Mouse (Mus musculus) stomach, embryonic 14.5 days (tissue): ENCODE measurements around the gene Gorasp2. TPM values are rescaled to one million over a fixed set of nuclear protein-coding genes. Genes with fewer than 3 reads are reported as not detected.

ENCODE experiments used
- ATAC-seq: fragments of 200-750 bp; cut with Nextera tagmentation; 2 replicates; pipeline ENCODE4 v1.8.0; 2017; ENCODE audit warnings: low read depth, moderate TSS enrichment; ENCODE audit not compliant: insufficient number of reproducible peaks, insufficient read depth, low FRiP score
- H3K27ac ChIP-seq: fragments of 300-500 bp; sonication (generic); 2 replicates; pipeline ENCODE4 v1.5.1; 2014; ENCODE audit warnings: mild to moderate bottlenecking, low read length, moderate library complexity, mixed read lengths
- H3K27me3 ChIP-seq: fragments of 300-500 bp; sonication (generic); 2 replicates; pipeline ENCODE4 v1.6.1; 2014; ENCODE audit warnings: low read length, control low read depth, mixed read lengths; ENCODE audit not compliant: control insufficient read depth, insufficient read depth
- H3K36me3 ChIP-seq: fragments of 300-500 bp; sonication (generic); 2 replicates; pipeline ENCODE4 v1.6.1; 2014; ENCODE audit warnings: mild to moderate bottlenecking, control low read depth, low read length, moderate library complexity, mixed read lengths; ENCODE audit not compliant: control insufficient read depth, insufficient read depth
- H3K4me1 ChIP-seq: fragments of 300-500 bp; sonication (generic); 2 replicates; pipeline ENCODE4 v1.6.1; 2014; ENCODE audit warnings: low read length, control low read depth, mixed read lengths; ENCODE audit not compliant: control insufficient read depth, insufficient read depth
- H3K4me2 ChIP-seq: fragments of 300-500 bp; sonication (generic); replicated peaks from 2 replicates; pipeline ENCODE4 v1.6.1; 2014; ENCODE audit warnings: low read depth, low read length, control low read depth
- H3K4me3 ChIP-seq: fragments of 300-500 bp; sonication (generic); 2 replicates; pipeline ENCODE4 v1.5.1; 2014; ENCODE audit warnings: low read depth, low read length, control low read depth
- H3K9ac ChIP-seq: fragments of 300-500 bp; sonication (generic); replicated peaks from 2 replicates; pipeline ENCODE4 v1.6.1; 2014; ENCODE audit warnings: low read depth, mild to moderate bottlenecking, control low read depth, low read length, moderate library complexity, mixed read lengths
- H3K9me3 ChIP-seq: fragments of 300-500 bp; sonication (generic); 2 replicates; pipeline ENCODE4 v1.6.1; 2016; ENCODE audit warnings: low read depth, low read length, control low read depth; ENCODE audit not compliant: control insufficient read depth
- WGBS: fragments of 180-500 bp; shearing (Covaris S2); extraction: QIAGEN DNeasy Blood & Tissue Kit; methylation state at CpG from one replicate; pipeline ENCODE4 v1.1.7; 2014; 5-methylcytosine and 5-hydroxymethylcytosine counted together
- polyA plus RNA-seq: library from polyadenylated mRNA; unstranded; fragments of >200 nt; fragmentation: Nextera tagmentation; extraction: Ambion mirVana; gene quantifications from 2 replicates; pipeline ENCODE4 v1.2.1, GENCODE M21; 2014

Gene Gorasp2
- polyA plus RNA-seq, 1 experiment from 2014 or later: 172 TPM

GRCm38 (mm10) chr2:70667016-70667415 lies 5.6 kb downstream of the Gorasp2 start:
- 81% methylated on average over 7 of the region's 7 CpGs for WGBS
- peaks cover 20% of the 10 kb centered on the region for H3K4me1 ChIP-seq
- H3K27ac ChIP-seq: no peak overlapping the region
- no peak overlapping the region for H3K4me3 ChIP-seq
- ATAC-seq: no peak
- H3K36me3 ChIP-seq: no peaks in the 10 kb centered on the region
- no peak overlapping the region for H3K9ac ChIP-seq
- no peaks in the 10 kb centered on the region for H3K9me3 ChIP-seq
- no peaks in the 10 kb centered on the region for H3K27me3 ChIP-seq
- no peak overlapping the region for H3K4me2 ChIP-seq

GRCm38 (mm10) chr2:70669241-70669640 lies 7.9 kb downstream of the Gorasp2 start:
- no peak overlapping the region for H3K9ac ChIP-seq
- no peaks in the 10 kb centered on the region for H3K36me3 ChIP-seq
- H3K9me3 ChIP-seq: no peaks in the 10 kb centered on the region
- no peak overlapping the region for H3K4me2 ChIP-seq
- H3K4me3 ChIP-seq: no peak overlapping the region
- no peak for ATAC-seq
- H3K27ac ChIP-seq: no peak overlapping the region
- no peaks in the 10 kb centered on the region for H3K27me3 ChIP-seq
- 77% methylated on average over 2 of the region's 2 CpGs for WGBS
- H3K4me1 ChIP-seq: 0 out of 2 replicates have a peak, but pooled peaks cover 5% of the 10 kb centered on the region

GRCm38 (mm10) chr2:70669896-70670295 lies 8.5 kb downstream of the Gorasp2 start:
- Histone ChIP-seq H3K4me2 (no peak overlapping the region), H3K27ac (no peak overlapping the region), H3K4me3 (no peak overlapping the region), H3K36me3 (no peaks in the 10 kb centered on the region), H3K27me3 (no peaks in the 10 kb centered on the region), H3K9me3 (no peaks in the 10 kb centered on the region), H3K4me1 (0 out of 2 replicates have a peak, but pooled peaks cover 5% of the 10 kb centered on the region), H3K9ac (no peak overlapping the region)
- ATAC-seq: no peak
- 56% methylated on average over 2 of the region's 2 CpGs for WGBS

- Histone ChIP-seq H3K9ac (no peak overlapping the region), H3K27ac (no peak overlapping the region), H3K4me2 (no peak overlapping the region), H3K4me1 (0 out of 2 replicates have a peak, but pooled peaks cover 5% of the 10 kb centered on the region), H3K9me3 (no peaks in the 10 kb centered on the region), H3K36me3 (no peaks in the 10 kb centered on the region), H3K27me3 (no peaks in the 10 kb centered on the region), H3K4me3 (no peak overlapping the region)
- no peak for ATAC-seq
- WGBS: 81% methylated on average over 2 of the region's 2 CpGs
Observed at GRCm38 (mm10) chr2:70672476-70672875, 11.1 kb downstream of the Gorasp2 start.

GRCm38 (mm10) chr2:70673445-70674126 lies 12.2 kb downstream of the Gorasp2 start:
- WGBS: 83% methylated on average over 7 of the region's 7 CpGs

GRCm38 (mm10) chr2:70682324-70682723 lies 20.9 kb downstream of the Gorasp2 start:
- ATAC-seq: no peak
- 63% methylated on average over 2 of the region's 2 CpGs for WGBS
- peaks cover 83% of the 10 kb centered on the region for H3K36me3 ChIP-seq

More at GRCm38 (mm10) chr2:70673445-70674126, 12.2 kb downstream of the Gorasp2 start:
- no peak overlapping the region for H3K4me2 ChIP-seq
- peaks cover 7% of the 10 kb centered on the region; the same call in 1 of the 2 replicates for H3K36me3 ChIP-seq
- no peak overlapping the region for H3K4me3 ChIP-seq
- 0 out of 2 replicates have a peak, but pooled peaks cover 5% of the 10 kb centered on the region for H3K4me1 ChIP-seq
- no peaks in the 10 kb centered on the region for H3K27me3 ChIP-seq
- ATAC-seq: no peak
- H3K9me3 ChIP-seq: no peaks in the 10 kb centered on the region
- no peak overlapping the region for H3K9ac ChIP-seq
- H3K27ac ChIP-seq: no peak overlapping the region

GRCm38 (mm10) chr2:70688454-70689078 lies 27.2 kb downstream of the Gorasp2 start:
- peaks cover 76% of the 10 kb centered on the region for H3K36me3 ChIP-seq
- H3K9me3 ChIP-seq: no peaks in the 10 kb centered on the region
- no peak overlapping the region for H3K9ac ChIP-seq
- no peak for ATAC-seq
- no peaks in the 10 kb centered on the region for H3K4me1 ChIP-seq
- no peak overlapping the region for H3K27ac ChIP-seq
- H3K4me2 ChIP-seq: no peak overlapping the region
- 93% methylated on average over 21 of the region's 21 CpGs for WGBS
- H3K4me3 ChIP-seq: no peak overlapping the region
- no peaks in the 10 kb centered on the region for H3K27me3 ChIP-seq

More at GRCm38 (mm10) chr2:70682324-70682723, 20.9 kb downstream of the Gorasp2 start:
- no peak overlapping the region for H3K4me2 ChIP-seq
- H3K27me3 ChIP-seq: no peaks in the 10 kb centered on the region
- no peaks in the 10 kb centered on the region for H3K9me3 ChIP-seq
- H3K27ac ChIP-seq: no peak overlapping the region
- no peak overlapping the region for H3K9ac ChIP-seq
- H3K4me3 ChIP-seq: no peak overlapping the region
- H3K4me1 ChIP-seq: no peaks in the 10 kb centered on the region

GRCm38 (mm10) chr2:70690195-70690594 lies 28.8 kb downstream of the Gorasp2 start:
- Histone ChIP-seq H3K4me1 (no peaks in the 10 kb centered on the region), H3K9ac (no peak overlapping the region), H3K27ac (no peak overlapping the region), H3K9me3 (no peaks in the 10 kb centered on the region), H3K4me3 (no peak overlapping the region), H3K4me2 (no peak overlapping the region), H3K36me3 (peaks cover 62% of the 10 kb centered on the region), H3K27me3 (no peaks in the 10 kb centered on the region)
- WGBS: 73% methylated on average over 11 of the region's 11 CpGs
- ATAC-seq: no peak; the same call in 1 of the 2 replicates
